Mouse (Mus musculus) kidney, adult 2 months (tissue): Measurements from ENCODE around the gene Atpaf2. TPM values are rescaled to one million over a fixed set of nuclear protein-coding genes. Genes with fewer than 3 reads are reported as not detected.
"Not testable (repeated sequence)": the region's sequence is repeated elsewhere in the genome, so short reads cannot be mapped to it uniquely, and the experiment has no call there.

Experiments used
- DNase-seq: peaks from one replicate; pipeline ENCODE4 v3.0.0; 2021
- H3K27ac ChIP-seq: fragments of 200-500 bp; 2 replicates; pipeline ENCODE4 v1.5.1; 2012; ENCODE audit warnings: low read depth, low read length, control low read depth, inconsistent platforms; ENCODE audit not compliant: insufficient read depth
- H3K27me3 ChIP-seq: fragments of 200-500 bp; replicated peaks from 2 replicates; pipeline ENCODE4 v1.6.1; 2012; ENCODE audit warnings: mild to moderate bottlenecking, moderate library complexity, low read length, inconsistent platforms; ENCODE audit not compliant: control insufficient read depth, insufficient read depth
- H3K36me3 ChIP-seq: fragments of 200-500 bp; 2 replicates; pipeline ENCODE4 v1.6.1; 2012; ENCODE audit warnings: mild to moderate bottlenecking, moderate library complexity, low read length, inconsistent platforms; ENCODE audit not compliant: control insufficient read depth, insufficient read depth
- H3K4me1 ChIP-seq: fragments of 200-500 bp; 2 replicates; pipeline ENCODE4 v1.6.1; 2011; ENCODE audit warnings: low read length; ENCODE audit not compliant: control insufficient read depth, insufficient read depth
- H3K4me3 ChIP-seq: fragments of 200-500 bp; 2 replicates; pipeline ENCODE4 v1.5.1; 2011; ENCODE audit warnings: mild to moderate bottlenecking, low read depth, low read length, control low read depth; ENCODE audit not compliant: insufficient read depth
- CTCF ChIP-seq: fragments of 200-500 bp; conservative IDR thresholded peaks from 2 replicates; pipeline ENCODE4 v1.5.1; 2011; ENCODE audit warnings: low read depth, mild to moderate bottlenecking, control low read depth, low read length, moderate library complexity, mixed read lengths; ENCODE audit not compliant: insufficient read depth, insufficient read length
- POLR2A ChIP-seq: fragments of 200-500 bp; IDR thresholded peaks from one replicate; pipeline ENCODE4 v1.6.1; 2011; ENCODE audit warnings: low read depth, low read length, control low read depth
- WGBS: fragments of 180-500 bp; shearing (Covaris S2); methylation state at CpG from one replicate; pipeline ENCODE4 v1.1.7; 2018; 5-methylcytosine and 5-hydroxymethylcytosine counted together
- polyA plus RNA-seq: library from polyadenylated mRNA; depleted of rRNA; stranded (reverse); fragments of >200 nt; gene quantifications from 2 replicates; pipeline ENCODE4 v1.2.3, GENCODE M21; 2012

The Atpaf2 gene
- polyA plus RNA-seq, 1 experiment: 39.6 TPM

DNA sequence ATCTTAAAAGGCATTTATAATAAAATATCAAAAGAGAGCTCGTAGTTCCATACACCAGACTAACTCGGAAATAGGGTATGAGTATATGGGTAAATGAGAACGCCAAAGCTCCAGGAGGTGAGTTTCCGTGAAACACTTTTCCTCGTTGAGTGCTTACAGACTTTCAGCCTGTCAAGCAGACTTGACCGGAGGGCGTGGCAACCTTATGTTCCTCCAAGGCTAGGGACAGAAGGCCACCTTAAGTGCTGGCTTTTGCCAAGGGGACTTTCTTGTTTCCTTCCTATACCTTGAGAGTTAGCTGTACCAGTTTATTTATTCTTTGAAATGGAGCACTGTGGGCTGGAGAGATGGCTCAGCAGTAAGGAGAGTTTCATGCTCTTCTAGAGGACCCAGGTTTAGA, 21.9 kb upstream of the Atpaf2 start:
- Histone ChIP-seq H3K27me3 (no peaks in the 10 kb centered on the region), H3K4me3 (no peak overlapping the region), H3K4me1 (no peaks in the 10 kb centered on the region), H3K27ac (no peak overlapping the region), H3K36me3 (peaks cover 2% of the 10 kb centered on the region)
- peak; percentile 11 for DNase-seq
- WGBS: 49% methylated on average over 7 of the region's 7 CpGs
- TF ChIP-seq CTCF (no peak), POLR2A (no peak)

DNA sequence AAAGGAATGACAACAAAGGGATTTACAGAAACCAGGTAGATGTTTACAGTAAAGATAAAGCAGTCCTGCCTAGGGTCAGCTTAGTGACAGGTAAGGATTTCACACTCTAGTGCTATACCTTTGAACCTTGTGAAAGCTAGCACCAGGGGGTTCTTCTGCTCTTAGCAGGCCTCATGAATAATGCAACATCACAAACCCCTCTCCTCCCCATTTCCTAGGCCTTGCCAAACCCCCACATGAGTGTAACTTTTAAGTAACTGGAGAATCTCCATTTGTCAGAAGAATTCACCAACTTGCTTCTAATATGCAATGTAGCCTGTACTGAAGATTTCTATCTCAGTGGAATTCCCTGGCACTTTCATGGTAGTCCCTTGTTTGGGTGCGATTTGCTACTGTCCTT, 21.4 kb upstream of the Atpaf2 start:
- not testable (repeated sequence) for H3K36me3 ChIP-seq, DNase-seq, H3K27me3 ChIP-seq, H3K4me3 ChIP-seq, H3K4me1 ChIP-seq, H3K27ac ChIP-seq
- 22% methylated on average over 1 of the region's 1 CpGs for WGBS

DNA sequence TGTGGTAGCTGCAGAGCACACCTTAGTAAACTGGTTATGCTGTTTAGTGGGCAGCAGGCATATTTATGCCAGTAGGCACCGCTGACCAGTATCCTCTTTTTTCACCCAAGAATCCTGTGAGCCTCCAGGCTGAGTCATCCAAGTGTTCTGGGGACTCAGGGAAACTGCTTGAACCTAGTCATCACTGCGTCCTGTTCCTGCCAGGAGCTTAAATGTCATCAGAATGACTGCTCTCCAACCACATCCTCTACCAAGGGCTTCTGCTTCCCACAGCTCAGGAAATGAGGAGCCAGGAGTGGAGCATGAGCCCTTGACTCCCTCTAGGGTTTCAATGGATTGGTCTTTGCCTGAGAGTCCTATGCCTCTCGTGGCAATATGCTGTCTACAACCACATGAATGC, 18.4 kb upstream of the Atpaf2 start:
- H3K4me3 ChIP-seq: no peak overlapping the region
- DNase-seq: no peak

DNA sequence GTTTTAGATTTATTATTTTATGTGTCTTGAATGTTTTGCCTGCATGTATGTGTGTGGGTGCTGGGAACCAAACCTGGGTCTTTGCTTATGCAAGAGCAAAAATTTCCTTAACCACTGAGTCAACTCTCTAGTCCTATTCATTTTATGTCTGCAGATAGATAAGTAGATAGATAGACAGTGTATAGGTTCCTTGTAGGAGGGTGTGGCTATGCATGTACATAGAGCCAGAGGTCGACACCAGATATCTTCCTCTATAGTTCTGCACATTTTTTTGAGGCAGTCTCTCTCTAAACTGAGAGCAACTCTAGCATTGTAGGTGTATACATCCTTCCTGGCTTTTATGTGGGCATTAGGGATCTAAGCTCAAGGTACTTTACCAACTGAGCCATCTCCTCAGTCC, 16.9 kb upstream of the Atpaf2 start:
- H3K27me3 ChIP-seq: no peaks in the 10 kb centered on the region
- H3K36me3 ChIP-seq: peaks cover 3% of the 10 kb centered on the region
- no peak for DNase-seq
- TF ChIP-seq POLR2A (no peak), CTCF (no peak)
- no peaks in the 10 kb centered on the region for H3K4me1 ChIP-seq
- H3K27ac ChIP-seq: no peak overlapping the region
- no peak overlapping the region for H3K4me3 ChIP-seq
- 92% methylated on average over 1 of the region's 1 CpGs for WGBS

More for the DNA sequence above, 18.4 kb upstream of the Atpaf2 start:
- TF ChIP-seq POLR2A (no peak), CTCF (no peak)
- H3K27me3 ChIP-seq: no peaks in the 10 kb centered on the region
- no peaks in the 10 kb centered on the region for H3K4me1 ChIP-seq
- H3K36me3 ChIP-seq: peaks cover 3% of the 10 kb centered on the region
- WGBS: 89% methylated on average over 3 of the region's 3 CpGs
- no peak overlapping the region for H3K27ac ChIP-seq

DNA sequence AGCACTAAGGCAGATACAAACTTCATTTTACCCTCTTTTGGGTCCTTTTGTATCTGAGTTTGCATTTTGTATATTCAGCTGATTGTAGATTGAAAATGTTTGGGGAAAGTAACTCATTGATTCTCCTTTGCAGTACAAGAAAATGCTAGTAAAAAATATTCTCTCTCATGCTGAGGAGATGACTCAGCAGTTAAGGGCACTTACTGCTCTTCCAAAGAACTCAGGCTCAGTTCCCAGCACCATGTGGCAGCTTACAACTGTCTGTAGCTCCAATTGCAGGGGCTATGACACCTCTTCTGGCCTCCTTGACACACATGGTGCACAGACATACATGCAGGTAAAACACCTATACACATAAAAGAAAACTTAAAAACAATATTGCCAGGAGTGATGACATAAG, 15.2 kb upstream of the Atpaf2 start:
- H3K4me1 ChIP-seq: no peaks in the 10 kb centered on the region
- no peak for DNase-seq
- H3K27ac ChIP-seq: no peak overlapping the region
- H3K36me3 ChIP-seq: peaks cover 3% of the 10 kb centered on the region
- TF ChIP-seq CTCF: no peak
- no peak for TF ChIP-seq POLR2A
- H3K4me3 ChIP-seq: no peak overlapping the region
- H3K27me3 ChIP-seq: no peaks in the 10 kb centered on the region

DNA sequence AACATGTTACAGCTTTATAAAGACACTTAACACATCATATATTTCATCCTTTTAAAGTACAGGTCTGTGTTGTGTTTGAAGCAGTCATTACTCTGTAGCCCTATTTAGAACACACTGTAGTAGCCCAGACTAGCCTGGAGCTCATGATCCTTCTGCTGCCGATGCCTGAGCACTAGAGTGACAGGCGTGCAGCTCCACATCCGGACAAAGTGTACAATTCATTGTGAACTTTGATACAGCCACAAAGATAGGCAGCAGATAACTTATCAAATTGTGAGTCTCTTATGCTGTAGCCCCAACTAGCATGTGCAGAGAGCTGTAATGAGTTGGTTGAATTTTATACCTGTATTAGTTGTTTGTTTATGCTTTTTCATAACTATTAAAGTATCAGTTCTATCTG, 9.4 kb upstream of the Atpaf2 start:
- 84% methylated on average over 3 of the region's 3 CpGs for WGBS
- peaks cover 8% of the 10 kb centered on the region; the same call in 1 of the 2 replicates for H3K4me1 ChIP-seq

DNA sequence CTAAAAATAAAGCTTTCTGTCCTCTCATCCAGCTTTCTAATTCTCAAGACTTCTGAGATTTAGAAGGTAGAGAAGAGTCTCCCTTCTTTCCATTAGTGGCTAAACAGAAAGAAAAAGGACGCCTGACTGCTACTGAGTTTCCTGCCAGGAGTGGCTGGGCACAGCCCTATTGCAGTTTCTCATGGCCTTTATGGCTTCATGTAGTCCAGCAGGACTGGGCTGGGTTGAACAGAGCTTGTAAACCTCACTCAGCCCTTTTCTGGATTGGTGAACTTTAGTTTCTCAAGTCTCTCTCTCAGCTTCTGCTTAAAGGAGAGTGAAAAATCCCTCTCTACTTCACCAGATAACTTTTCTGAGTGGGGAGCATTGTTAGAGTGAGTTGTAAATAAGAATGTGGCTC, 8.2 kb upstream of the Atpaf2 start:
- Histone ChIP-seq H3K4me1 (peaks cover 8% of the 10 kb centered on the region; the same call in 1 of the 2 replicates), H3K27ac (no peak overlapping the region), H3K4me3 (no peak overlapping the region), H3K27me3 (no peaks in the 10 kb centered on the region), H3K36me3 (no peaks in the 10 kb centered on the region; the same call in 1 of the 2 replicates)
- DNase-seq: no peak
- TF ChIP-seq POLR2A (no peak), CTCF (no peak)
- 85% methylated on average over 1 of the region's 1 CpGs for WGBS

More for the DNA sequence above, 9.4 kb upstream of the Atpaf2 start:
- Histone ChIP-seq H3K36me3 (no peaks in the 10 kb centered on the region; the same call in 1 of the 2 replicates), H3K4me3 (no peak overlapping the region), H3K27me3 (no peaks in the 10 kb centered on the region), H3K27ac (no peak overlapping the region)
- TF ChIP-seq POLR2A: no peak
- no peak for TF ChIP-seq CTCF
- DNase-seq: no peak

DNA sequence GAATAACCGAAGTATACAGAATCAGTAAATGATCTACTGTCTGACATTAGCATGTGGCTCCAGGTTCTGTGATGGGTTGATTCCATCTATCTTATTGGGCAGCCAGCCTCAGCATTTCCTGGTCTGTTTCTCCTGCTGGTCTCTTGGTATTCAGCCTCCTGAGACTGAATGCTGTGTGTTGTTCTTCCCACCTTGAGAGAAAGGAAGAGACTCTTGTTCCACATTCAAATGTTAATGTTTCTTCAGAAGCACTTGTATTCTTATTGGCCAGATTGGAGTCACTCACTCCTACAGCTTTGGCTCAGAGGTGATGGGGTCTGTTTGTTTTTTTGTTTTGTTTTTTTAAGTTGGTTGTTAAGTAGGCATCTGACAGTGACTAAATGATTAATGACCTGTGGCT, 4.7 kb upstream of the Atpaf2 start:
- WGBS: 55% methylated on average over 1 of the region's 1 CpGs
- Histone ChIP-seq H3K4me3 (no peak overlapping the region), H3K27ac (no peak overlapping the region; the same call in 1 of the 2 replicates), H3K27me3 (no peaks in the 10 kb centered on the region), H3K4me1 (peaks cover 13% of the 10 kb centered on the region; the same call in 1 of the 2 replicates), H3K36me3 (no peaks in the 10 kb centered on the region; the same call in 1 of the 2 replicates)
- TF ChIP-seq CTCF: no peak
- TF ChIP-seq POLR2A: no peak
- DNase-seq: no peak
